Comparison of ENCODE assay signal across 8 mouse cellular contexts in genomic region chr10:119240722-119241089, GRCm38 (mm10). TPM values are rescaled to one million over a fixed set of nuclear protein-coding genes. Genes with fewer than 3 reads are reported as not detected.
DNase-seq lines count a peak whose midpoint lies in the region; ATAC-seq and TF ChIP-seq lines count a peak whose summit lies in the region.

No protein-coding gene starts in this region.

- peak overlapping the region; percentile 75 for H3K4me2 ChIP-seq in heart, embryonic 12.5 days
- H3K4me2 ChIP-seq in embryonic facial prominence, embryonic 14.5 days (ENCODE audit: low read depth, low read length) = peak overlapping the region; percentile 72
- H3K4me2 ChIP-seq in neural tube, embryonic 14.5 days (ENCODE audit: low read depth, low read length) = peak overlapping the region; percentile 57

- H3K4me1 ChIP-seq in heart, embryonic 12.5 days (replicated peaks) = peaks cover 18% of the 10 kb centered on the region
- H3K4me1 ChIP-seq in embryonic facial prominence, embryonic 14.5 days (ENCODE audit: control insufficient read depth, insufficient read depth, low read length) = peaks cover 11% of the 10 kb centered on the region
- peaks cover 20% of the 10 kb centered on the region for H3K4me1 ChIP-seq in limb, embryonic 10.5 days
- peaks cover 13% of the 10 kb centered on the region for H3K4me1 ChIP-seq in neural tube, embryonic 14.5 days (ENCODE audit: control insufficient read depth, insufficient read depth, low read length)

- ATAC-seq in heart, embryonic 12.5 days (ENCODE audit: insufficient number of reproducible peaks, low FRiP score) = no peak
- no peak for ATAC-seq in embryonic facial prominence, embryonic 14.5 days (ENCODE audit: low read depth)
- ATAC-seq in neural tube, embryonic 14.5 days (ENCODE audit: low read depth) = no peak; the same call in 1 of the 2 replicates

- DNase-seq in heart, adult 9 months (ENCODE audit: low spot score in 2 of 2) = no peak
- no peak for DNase-seq in embryonic facial prominence, embryonic 14.5 days (ENCODE audit: low spot score)
- DNase-seq in limb, embryonic 10.5 days (ENCODE audit: low spot score) = no peak
- no peak for DNase-seq in adrenal gland, adult 8-10 months
- no peak for DNase-seq in gastrocnemius, postnatal 36 days

- H3K36me3 ChIP-seq in heart, embryonic 12.5 days = peaks cover 3% of the 10 kb centered on the region
- H3K36me3 ChIP-seq in C2C12 (ENCODE audit: control insufficient read depth, insufficient read depth) = peaks cover 23% of the 10 kb centered on the region
- H3K36me3 ChIP-seq in embryonic facial prominence, embryonic 14.5 days (ENCODE audit: control insufficient read depth, insufficient read depth, low read length) = peaks cover 7% of the 10 kb centered on the region
- H3K36me3 ChIP-seq in limb, embryonic 10.5 days = peaks cover 14% of the 10 kb centered on the region
- H3K36me3 ChIP-seq in neural tube, embryonic 14.5 days (ENCODE audit: control insufficient read depth, insufficient read depth, low read length) = 0 out of 2 replicates have a peak, but pooled peaks cover 3% of the 10 kb centered on the region

- 5% methylated on average over 9 of the region's 9 CpGs for WGBS in heart, embryonic 12.5 days
- WGBS in embryonic facial prominence, embryonic 14.5 days = 2% methylated on average over 9 of the region's 9 CpGs
- 8% methylated on average over 9 of the region's 9 CpGs for WGBS in limb, embryonic 10.5 days
- WGBS in neural tube, embryonic 14.5 days = 6% methylated on average over 9 of the region's 9 CpGs

- H3K27ac ChIP-seq in heart, embryonic 12.5 days (ENCODE audit: poor library complexity, severe bottlenecking) = peak overlapping the region; percentile 94
- H3K27ac ChIP-seq in embryonic facial prominence, embryonic 14.5 days (replicated peaks; ENCODE audit: low read depth, low read length) = peak overlapping the region; percentile 99
- peak overlapping the region; percentile 99 for H3K27ac ChIP-seq in limb, embryonic 10.5 days
- peak overlapping the region; percentile 95 for H3K27ac ChIP-seq in neural tube, embryonic 14.5 days (ENCODE audit: low read depth, low read length)

- H3K27me3 ChIP-seq in heart, embryonic 12.5 days (replicated peaks) = no peaks in the 10 kb centered on the region
- H3K27me3 ChIP-seq in C2C12 (ENCODE audit: control insufficient read depth, insufficient read depth, insufficient read length) = no peaks in the 10 kb centered on the region
- H3K27me3 ChIP-seq in embryonic facial prominence, embryonic 14.5 days (replicated peaks; ENCODE audit: control insufficient read depth, insufficient read depth, low read length) = no peaks in the 10 kb centered on the region
- H3K27me3 ChIP-seq in limb, embryonic 10.5 days (ENCODE audit: low read depth, poor library complexity, severe bottlenecking) = no peaks in the 10 kb centered on the region
- no peaks in the 10 kb centered on the region for H3K27me3 ChIP-seq in neural tube, embryonic 14.5 days (ENCODE audit: control insufficient read depth, insufficient read depth, low read length)

- peaks cover 41% of the 10 kb centered on the region for H3K79me2 ChIP-seq in C2C12 (ENCODE audit: control insufficient read depth, insufficient read depth)

- H3ac ChIP-seq in C2C12 (ENCODE audit: control insufficient read depth, insufficient read length, low read depth) = peak overlapping the region; percentile 77

- intact Hi-C loops in gastrocnemius, postnatal 36 days (cut with DNase I) = no loop called here

- H3K9ac ChIP-seq in heart, embryonic 12.5 days = peak overlapping the region; percentile 99
- H3K9ac ChIP-seq in embryonic facial prominence, embryonic 14.5 days (ENCODE audit: low read depth, low read length) = peak overlapping the region; percentile 99
- H3K9ac ChIP-seq in neural tube, embryonic 14.5 days (replicated peaks; ENCODE audit: low read depth, low read length) = peak overlapping the region; percentile 97

- H3K79me3 ChIP-seq in C2C12 (ENCODE audit: low read depth) = peaks cover 35% of the 10 kb centered on the region

- TF ChIP-seq CTCF in C2C12 (IDR thresholded peaks at IDR 0.05; ENCODE audit: control insufficient read depth, insufficient read depth, insufficient read length) = no peak

- H3K4me3 ChIP-seq in heart, embryonic 12.5 days = peak overlapping the region; percentile 76
- peak overlapping the region; percentile 56 for H3K4me3 ChIP-seq in C2C12 (ENCODE audit: insufficient read depth, poor library complexity, severe bottlenecking)
- peak overlapping the region; percentile 95 for H3K4me3 ChIP-seq in embryonic facial prominence, embryonic 14.5 days (ENCODE audit: low read depth, low read length)
- peak overlapping the region; percentile 96 for H3K4me3 ChIP-seq in limb, embryonic 10.5 days
- H3K4me3 ChIP-seq in neural tube, embryonic 14.5 days (ENCODE audit: low read depth, low read length) = peak overlapping the region; percentile 99

- H3K9me3 ChIP-seq in heart, embryonic 12.5 days (replicated peaks) = no peaks in the 10 kb centered on the region
- no peaks in the 10 kb centered on the region for H3K9me3 ChIP-seq in embryonic facial prominence, embryonic 14.5 days (ENCODE audit: control insufficient read depth, low read length)
- H3K9me3 ChIP-seq in limb, embryonic 10.5 days (replicated peaks) = no peaks in the 10 kb centered on the region
- no peaks in the 10 kb centered on the region for H3K9me3 ChIP-seq in neural tube, embryonic 14.5 days (ENCODE audit: control insufficient read depth, low read length)

TF ChIP-seq in C2C12, 6 proteins besides CTCF, POLR2A, EP300 and RAD21:
- TF ChIP-seq MYOD1 (IDR thresholded peaks at IDR 0.05; ENCODE audit: control insufficient read depth, insufficient read length, low read depth) = no peak
- no peak for TF ChIP-seq FOSL1 (IDR thresholded peaks at IDR 0.05; ENCODE audit: insufficient read depth, low read length, poor library complexity, severe bottlenecking)
- TF ChIP-seq MAX (IDR thresholded peaks at IDR 0.05) = no peak
- TF ChIP-seq MYOG (IDR thresholded peaks at IDR 0.05; ENCODE audit: control insufficient read depth, extremely low read depth, insufficient read length) = no peak
- TF ChIP-seq USF1 (IDR thresholded peaks at IDR 0.05; ENCODE audit: low read depth) = no peak
- TF ChIP-seq CEBPB (IDR thresholded peaks at IDR 0.05; ENCODE audit: low read depth) = no peak
TF ChIP-seq in C2C12: peak in this region for 0.

RNA-seq across cellular contexts. Expression of gene Cand1, which starts 0.9 kb away (rescaled TPM):
- 66.0 and 71.3 TPM in 2 replicates for polyA plus RNA-seq in heart, embryonic 12.5 days (2016; fragmentation: Nextera tagmentation; extraction: Ambion mirVana)
- 55.5 TPM for polyA plus RNA-seq in C2C12 (2012; fragmentation: generic; extraction: Trizol)
- 81.2 and 86.8 TPM in 2 replicates for polyA plus RNA-seq in embryonic facial prominence, embryonic 14.5 days (2014; fragmentation: Nextera tagmentation; extraction: Ambion mirVana)
- polyA plus RNA-seq in limb, embryonic 10.5 days (2016; fragmentation: Nextera tagmentation; extraction: Ambion mirVana) = 95.9 and 107 TPM in 2 replicates
- 53.4 and 75.0 TPM in 2 replicates for polyA plus RNA-seq in neural tube, embryonic 14.5 days (2014; fragmentation: Nextera tagmentation; extraction: Ambion mirVana)
- total RNA-seq in adrenal gland, adult 8-10 months (2022) = 100 to 1,000 TPM; 104 to 119 (median 110) TPM
- total RNA-seq in gastrocnemius, postnatal 36 days (2021) = 10 to 100 TPM; 13.8 to 17.9 TPM
